Mouse (Mus musculus) spleen, adult 10 weeks (tissue): ENCODE measurements around the gene Arpin. TPM values are rescaled to one million over a fixed set of nuclear protein-coding genes. Genes with fewer than 3 reads are reported as not detected.

ENCODE experiments used
- polyA plus RNA-seq: library from polyadenylated mRNA; stranded (reverse); fragments of 350-450 nt; fragmentation: Illumina TruSeq; extraction: RNeasy Lipid Tissue Mini Kit (QIAGEN cat#74804); gene quantifications from one replicate; pipeline ENCODE4 v1.2.3, GENCODE M21; 2015; ENCODE audit warnings: low replicate concordance; ENCODE audit not compliant: insufficient read depth

Arpin gene
- 9.6 TPM for polyA plus RNA-seq

GRCm38 (mm10) chr7:79934862-79935510 is at the start of gene Arpin:
TSS of gene Arpin (minus strand) at chr7:79935359.

GRCm38 (mm10) chr7:79920344-79920983 is 14.7 kb downstream of the Arpin start, which contains the start of gene Ap3s2:
TSS of gene Ap3s2 (minus strand) at chr7:79920649.

Other genes starting within 250 kb of the Arpin start
- gene Kif7, start 219.6 kb downstream of the Arpin start, polyA plus RNA-seq, result 0.47 TPM
- 0.76 TPM for gene Plin1, start 202.5 kb downstream of the Arpin start, polyA plus RNA-seq
- gene Pex11a, start 192.2 kb downstream of the Arpin start, polyA plus RNA-seq, result 3.9 TPM
- gene Wdr93, start 192.2 kb downstream of the Arpin start, polyA plus RNA-seq, result not detected
- not detected for gene Mesp1, start 141.6 kb downstream of the Arpin start, polyA plus RNA-seq
- gene Mesp2, start 124.6 kb downstream of the Arpin start, polyA plus RNA-seq, result not detected
- gene Anpep, start 74.3 kb downstream of the Arpin start, polyA plus RNA-seq, result 33.3 TPM
- 21.9 TPM for gene Ap3s2, start 14.7 kb downstream of the Arpin start, polyA plus RNA-seq
- 13.0 TPM for gene Zfp710, start 89.5 kb upstream of the Arpin start, polyA plus RNA-seq
- gene Idh2, start 180.0 kb upstream of the Arpin start, polyA plus RNA-seq, result 27.1 TPM